Mouse (Mus musculus) yolk sac, embryonic 10.5 days (tissue): ENCODE results near the gene Mesp2.
"Not testable (repeated sequence)": the region's sequence is repeated elsewhere in the genome, so short reads cannot be mapped to it uniquely, and the experiment has no call there.

Source experiments
- DNase-seq: peaks from one replicate; pipeline ENCODE4 v3.0.0-alpha.2; 2017; ENCODE audit warnings: low spot score

The Mesp2 gene

GRCm38 (mm10) chr7:79810611-79811506 is at the start of gene Mesp2:
Gene Mesp2 (plus strand): TSS chr7:79810727.
- peak; percentile 36 for DNase-seq

GRCm38 (mm10) chr7:79761124-79761876 is 49.2 kb upstream of the Mesp2 start:
- DNase-seq = no peak

DNA sequence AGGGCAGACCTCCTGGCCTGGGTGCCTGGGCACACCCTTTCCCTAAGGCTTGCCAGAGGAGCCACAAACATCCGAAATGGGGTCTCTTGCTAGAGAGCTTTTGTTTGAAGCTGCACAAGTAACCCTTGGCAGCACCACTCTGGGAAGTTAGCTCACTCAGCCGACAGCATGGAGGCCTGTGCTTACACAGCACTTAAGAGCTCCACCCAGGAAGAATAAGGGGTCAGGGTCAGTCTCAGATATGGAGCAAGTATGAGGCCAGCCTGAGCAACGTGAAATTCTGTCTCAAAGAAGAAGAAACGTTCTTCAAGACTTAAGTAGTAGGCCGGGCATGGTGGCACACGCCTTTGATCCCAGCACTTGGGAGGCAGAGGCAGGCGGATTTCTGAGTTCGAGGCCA is 48.4 kb upstream of the Mesp2 start:
- DNase-seq = no peak

- no peak for DNase-seq
Observed at GRCm38 (mm10) chr7:79765991-79766390, 44.5 kb upstream of the Mesp2 start.

GRCm38 (mm10) chr7:79769664-79770063 is 40.9 kb upstream of the Mesp2 start:
- DNase-seq = no peak

DNA sequence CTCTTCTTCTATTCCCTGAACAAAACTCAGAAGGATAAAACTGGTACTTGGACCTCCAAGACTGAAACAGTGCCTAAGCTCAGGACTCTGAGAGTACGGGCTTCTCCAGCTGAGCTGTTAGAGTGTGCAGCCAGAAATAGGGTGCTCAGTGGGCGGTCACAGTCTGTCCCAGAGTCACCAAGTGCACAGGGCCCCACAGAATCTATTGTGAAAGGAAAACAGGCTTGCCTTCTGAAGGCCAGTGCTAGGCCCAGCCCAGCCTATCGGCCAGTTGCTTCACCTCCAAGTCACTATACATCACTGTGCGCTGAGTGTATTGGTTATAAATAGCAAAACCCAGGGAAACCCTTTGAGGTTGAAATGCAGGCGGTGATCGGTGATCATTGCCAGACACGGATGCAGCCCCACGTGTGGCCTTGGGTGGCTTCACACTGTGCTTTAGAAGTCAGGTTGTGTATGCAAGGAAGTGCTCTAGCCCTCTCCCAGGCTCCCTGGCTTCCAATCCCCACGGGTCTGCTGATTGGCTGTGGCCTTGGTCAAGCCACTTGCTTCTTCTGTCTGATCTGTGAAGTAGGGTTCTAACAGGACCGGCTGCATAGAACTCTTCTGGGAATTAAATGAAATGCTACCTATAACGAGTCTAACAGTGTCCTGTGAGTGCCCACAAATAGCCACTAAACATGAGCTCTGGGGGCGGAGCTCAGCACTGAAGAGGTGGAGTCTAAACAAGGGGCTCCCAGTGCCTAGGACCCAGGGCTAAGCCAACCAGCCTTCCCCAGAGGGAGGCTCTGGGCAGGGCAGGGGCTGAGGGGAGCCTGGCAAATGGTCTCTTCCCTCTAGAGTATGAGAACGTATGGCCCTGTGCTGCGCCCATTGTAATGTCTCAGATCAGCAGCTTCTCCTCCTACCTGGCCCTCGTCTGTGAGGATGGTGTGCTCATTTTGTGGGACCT is 38.7 kb upstream of the Mesp2 start:
- no peak for DNase-seq

DNA sequence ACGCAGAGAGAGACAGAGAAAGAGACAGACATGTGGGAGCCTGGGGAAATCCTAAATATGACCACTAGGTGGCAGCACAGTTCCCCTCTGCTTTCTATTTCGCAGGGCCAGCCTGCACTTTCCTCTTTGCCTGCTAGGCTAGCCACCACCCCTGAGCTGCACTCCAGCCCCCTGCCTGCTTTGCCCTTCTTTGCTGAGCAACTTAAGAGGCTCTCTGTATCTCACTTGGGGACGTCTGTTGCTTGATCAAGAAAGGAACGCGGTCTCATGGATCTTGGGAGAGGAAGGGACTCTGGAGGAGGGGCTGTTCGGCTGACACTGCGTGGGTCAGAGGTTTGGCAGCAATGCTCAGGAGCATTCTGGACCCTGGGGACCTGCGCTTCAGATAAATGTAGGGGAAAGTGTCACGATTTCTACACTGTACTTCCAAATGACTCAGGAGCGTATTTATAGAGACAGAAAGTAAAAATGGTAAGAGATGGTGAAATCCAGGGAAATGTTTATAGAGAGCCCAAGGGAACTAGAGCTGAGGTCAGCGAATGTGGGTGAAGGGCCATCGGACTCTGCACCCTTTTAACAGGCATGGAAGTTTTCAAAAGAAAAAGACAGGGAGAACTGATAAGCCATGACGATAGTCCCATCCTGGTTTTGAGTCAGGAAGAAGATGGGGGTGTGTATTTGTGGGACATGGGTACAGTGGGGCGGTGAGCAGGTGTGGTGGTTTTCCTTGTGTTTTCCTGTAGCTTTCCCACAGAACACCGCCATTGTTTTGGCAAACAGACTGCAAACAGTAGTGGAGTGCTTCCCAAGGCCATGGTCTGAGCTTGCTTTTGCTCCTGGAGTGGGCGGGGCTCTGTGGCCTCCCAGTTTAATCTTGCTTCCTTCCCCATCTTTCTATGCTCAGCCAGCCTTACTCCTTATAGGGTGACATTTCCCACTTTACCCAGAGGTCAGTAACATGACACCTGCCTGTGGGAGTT is 29.6 kb upstream of the Mesp2 start:
- DNase-seq = peak; percentile 60

- DNase-seq = no peak
Observed at GRCm38 (mm10) chr7:79781826-79782515, 28.6 kb upstream of the Mesp2 start.

DNA sequence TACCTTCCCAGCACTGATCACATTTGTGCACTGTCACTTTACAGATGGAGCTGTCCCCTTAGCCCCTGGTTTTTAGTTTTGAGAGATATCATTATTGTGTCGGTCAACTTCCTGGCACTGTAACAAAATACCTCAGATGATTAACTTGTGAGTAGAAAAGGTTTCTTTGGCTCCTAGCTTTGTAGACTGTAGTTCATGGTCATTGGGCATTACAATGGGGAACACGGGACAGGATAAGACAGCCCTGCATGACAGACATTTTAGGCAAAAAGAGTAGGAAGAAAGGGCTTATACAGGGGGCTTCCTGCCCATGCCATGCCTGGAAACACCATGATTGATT is 28.0 kb upstream of the Mesp2 start:
- DNase-seq = no peak

DNA sequence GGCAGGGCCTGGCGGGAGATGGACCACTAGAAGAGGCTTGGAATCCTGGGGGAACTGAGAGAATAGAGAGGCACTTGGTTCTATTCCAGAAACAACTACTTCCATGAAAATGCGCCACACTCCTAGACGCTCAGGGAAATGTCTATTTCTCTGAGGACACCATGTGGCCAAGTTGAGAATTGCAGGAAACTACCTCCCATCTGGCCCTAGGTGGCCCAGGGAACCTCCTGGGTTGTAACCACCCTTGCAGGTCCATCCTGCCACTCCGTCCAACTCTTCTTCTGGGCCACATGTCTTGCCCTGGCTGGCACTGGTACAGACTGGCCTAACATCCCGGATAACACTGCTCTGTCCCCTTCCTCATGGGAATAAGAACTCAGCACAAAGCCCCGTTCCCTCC is 24.2 kb upstream of the Mesp2 start:
- DNase-seq = no peak

DNA sequence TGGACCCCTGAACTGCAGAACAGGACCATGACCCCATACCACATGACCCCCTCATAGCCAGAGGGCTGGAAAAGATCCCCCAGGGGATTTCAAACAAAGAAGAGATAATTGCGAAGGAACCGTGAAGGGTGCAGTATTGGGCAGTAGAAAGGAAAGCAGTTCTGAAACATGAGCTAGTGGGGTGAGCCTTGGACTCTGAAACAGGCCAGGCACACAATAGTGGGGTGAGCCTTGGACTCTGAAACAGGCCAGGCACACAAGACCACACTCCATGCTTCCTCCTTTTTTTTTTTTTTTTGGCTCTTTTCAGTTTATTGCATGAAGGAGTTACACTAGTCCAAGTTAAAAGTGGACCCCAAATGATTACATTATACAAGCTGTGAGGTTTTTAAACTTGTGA is 20.7 kb upstream of the Mesp2 start:
- DNase-seq = not testable (repeated sequence)

- DNase-seq = no peak
Observed at GRCm38 (mm10) chr7:79792635-79793421, 17.7 kb upstream of the Mesp2 start.

GRCm38 (mm10) chr7:79793688-79794087 is 16.8 kb upstream of the Mesp2 start, which contains the start of gene Mesp1:
Gene Mesp1 (minus strand): TSS chr7:79793788.
- no peak for DNase-seq

- no peak for DNase-seq
Observed at GRCm38 (mm10) chr7:79798606-79799005, 11.9 kb upstream of the Mesp2 start.

DNA sequence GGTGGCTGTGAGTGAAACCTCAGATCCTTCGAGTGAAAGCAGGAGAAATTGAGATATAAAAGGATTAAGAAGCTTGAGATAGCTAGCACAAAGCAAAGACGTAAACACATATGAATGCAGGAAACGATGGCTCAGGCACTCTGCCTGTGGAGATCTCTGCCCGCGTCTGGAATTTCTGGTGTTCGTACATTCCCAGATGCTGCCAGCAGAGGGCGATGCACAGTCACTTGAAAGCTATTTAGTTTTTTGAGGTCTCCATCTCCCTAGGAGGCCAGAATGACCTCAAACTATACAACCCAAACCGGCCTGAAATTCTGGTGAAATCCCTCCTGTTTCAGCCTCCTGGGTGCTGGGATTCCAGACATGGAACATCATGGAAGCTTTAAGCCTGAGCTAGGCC is 11.5 kb upstream of the Mesp2 start:
- peak; percentile 51 for DNase-seq

DNA sequence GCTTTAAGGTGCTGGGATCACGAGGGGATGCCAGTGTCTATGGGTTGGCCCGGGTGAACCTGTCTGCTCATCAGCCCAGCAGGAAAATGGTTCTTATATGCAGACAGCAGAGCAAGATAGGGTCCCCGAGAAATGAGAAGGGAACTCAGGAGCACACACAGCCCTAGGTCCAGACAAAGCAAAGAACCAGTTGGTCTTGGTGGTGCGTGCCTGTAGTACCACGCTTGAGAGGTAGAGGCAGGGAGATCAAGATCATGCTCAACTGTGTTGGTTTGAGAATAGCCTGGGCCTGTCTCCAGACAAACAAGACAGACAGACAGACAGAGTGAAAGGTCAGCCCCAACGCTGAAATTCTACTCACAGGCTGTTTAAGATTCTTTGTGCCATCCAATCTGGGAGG is 11.0 kb upstream of the Mesp2 start:
- DNase-seq = no peak

DNA sequence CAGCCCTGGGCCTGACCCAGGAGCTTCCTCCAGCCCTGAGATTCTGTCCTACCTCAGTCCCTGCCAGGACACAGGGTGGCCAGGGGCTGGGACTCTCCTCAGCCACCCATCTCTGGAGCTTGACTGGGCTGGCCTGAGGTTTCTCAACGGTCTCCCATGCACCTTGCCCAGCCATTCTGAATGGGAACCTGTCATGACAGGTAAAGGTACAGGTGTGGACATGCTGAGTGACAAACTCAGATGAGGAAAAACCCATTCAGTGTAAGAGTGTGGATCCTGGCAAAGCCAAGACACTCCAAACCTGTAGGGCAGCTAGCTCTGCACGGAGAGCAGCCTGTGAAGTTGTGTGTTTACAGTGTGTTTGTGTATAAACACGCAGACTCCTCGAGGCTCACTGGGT is 10.2 kb upstream of the Mesp2 start:
- DNase-seq = no peak

DNA sequence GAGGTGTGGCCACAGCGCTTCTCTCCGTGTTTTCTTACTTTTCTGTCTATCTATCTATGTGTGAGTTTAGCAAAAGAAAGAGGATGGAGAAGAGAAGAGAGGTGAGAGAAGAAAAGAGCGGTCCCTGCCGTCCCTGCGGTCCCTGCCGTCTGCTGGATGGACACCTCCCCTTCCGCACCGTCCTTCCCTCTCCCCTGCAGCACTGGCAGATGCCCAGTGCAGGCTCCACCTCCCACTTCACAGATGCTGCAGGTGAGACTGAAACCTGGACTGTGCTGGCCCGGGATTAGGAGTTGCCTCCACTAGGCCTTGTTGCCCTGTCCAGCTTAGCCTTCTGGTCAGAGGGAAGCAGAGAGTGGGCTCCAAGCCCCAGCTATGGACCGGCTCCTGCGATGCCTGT is 9.1 kb upstream of the Mesp2 start:
- no peak for DNase-seq

DNA sequence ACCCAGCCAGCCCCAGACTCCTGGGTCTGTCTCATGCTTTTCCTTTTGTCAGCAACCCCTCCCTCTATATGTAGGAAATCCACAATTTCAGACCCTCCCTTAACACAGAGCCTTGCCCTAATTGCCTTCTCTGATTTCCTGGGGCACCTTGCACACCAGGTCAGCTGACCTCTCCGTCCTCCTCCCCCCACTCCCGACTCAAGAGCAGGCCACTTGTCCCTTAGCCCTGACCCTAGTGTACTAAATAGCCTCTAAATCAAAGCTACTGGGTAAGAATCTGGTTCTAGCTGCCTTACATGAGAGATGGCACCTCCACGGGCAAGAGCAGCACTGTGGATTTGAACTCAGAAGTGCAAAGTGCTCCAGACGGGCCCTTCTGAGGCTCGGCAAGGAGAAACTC is 8.5 kb upstream of the Mesp2 start:
- DNase-seq = no peak

DNA sequence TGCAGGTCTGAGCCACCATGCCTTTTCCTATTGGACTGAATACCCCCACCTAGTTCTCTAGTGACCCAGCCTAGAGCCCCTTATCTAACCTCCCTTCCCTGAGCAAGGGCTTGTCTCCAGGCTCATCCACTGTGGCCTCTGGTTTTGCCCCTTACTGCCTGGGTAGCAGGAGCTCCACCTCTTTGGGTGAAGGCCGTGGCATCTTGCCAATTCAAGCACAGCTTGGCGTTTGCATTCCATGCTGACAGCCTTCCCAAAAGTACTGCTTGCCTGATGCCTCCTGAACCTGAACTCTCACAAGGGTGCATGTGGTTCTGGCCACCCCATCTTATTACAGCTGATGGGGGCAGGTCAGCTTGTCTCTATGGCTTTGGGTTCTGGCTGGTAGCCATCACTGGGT is 6.6 kb upstream of the Mesp2 start:
- DNase-seq = no peak
